Mouse (Mus musculus): ENCODE data around the gene Fgd2.
"Not testable (repeated sequence)": the region's sequence is repeated elsewhere in the genome, so short reads cannot be mapped to it uniquely, and the experiment has no call there.

Gene Fgd2

GRCm38 (mm10) chr17:29337979-29338823 lies 22.5 kb upstream of the Fgd2 start:
- peak; percentile 73 for DNase-seq

- peak; percentile 29 for DNase-seq
Measured at GRCm38 (mm10) chr17:29339170-29339768, 21.4 kb upstream of the Fgd2 start.

GRCm38 (mm10) chr17:29340406-29341261 lies 20.1 kb upstream of the Fgd2 start:
- DNase-seq, result no peak

- DNase-seq, result peak; percentile 69
Measured at GRCm38 (mm10) chr17:29341591-29342003, 19.1 kb upstream of the Fgd2 start.

GRCm38 (mm10) chr17:29342010-29342910 lies 18.5 kb upstream of the Fgd2 start:
- DNase-seq, result no peak

- DNase-seq, result no peak
Measured at GRCm38 (mm10) chr17:29343241-29343640, 17.5 kb upstream of the Fgd2 start.

GRCm38 (mm10) chr17:29345272-29345671 lies 15.4 kb upstream of the Fgd2 start:
- no peak for DNase-seq

- peak; percentile 39 for DNase-seq
Measured at GRCm38 (mm10) chr17:29346496-29347125, 14.1 kb upstream of the Fgd2 start.

GRCm38 (mm10) chr17:29347126-29347644 lies 13.5 kb upstream of the Fgd2 start:
- DNase-seq, result peak; percentile 69

GRCm38 (mm10) chr17:29347645-29348256 lies 13.0 kb upstream of the Fgd2 start, which contains the start of gene Mtch1:
Mtch1 (minus strand) TSS chr17:29347934.
- peak; percentile 100 for DNase-seq

- DNase-seq, result no peak
Measured at GRCm38 (mm10) chr17:29348996-29349395, 11.7 kb upstream of the Fgd2 start.

GRCm38 (mm10) chr17:29351056-29351455 lies 9.7 kb upstream of the Fgd2 start:
- DNase-seq, result not testable (repeated sequence)

- no peak for DNase-seq
Measured at GRCm38 (mm10) chr17:29355461-29355840, 5.3 kb upstream of the Fgd2 start.

- no peak for DNase-seq
Measured at GRCm38 (mm10) chr17:29355841-29356478, 4.8 kb upstream of the Fgd2 start.

GRCm38 (mm10) chr17:29356479-29356856 lies 4.2 kb upstream of the Fgd2 start:
- DNase-seq, result no peak

GRCm38 (mm10) chr17:29356882-29357281 lies 3.8 kb upstream of the Fgd2 start:
- no peak for DNase-seq

GRCm38 (mm10) chr17:29358928-29359327 lies 1.8 kb upstream of the Fgd2 start:
- DNase-seq, result no peak

- DNase-seq, result peak; percentile 63
Measured at GRCm38 (mm10) chr17:29361982-29362691, 1.4 kb downstream of the Fgd2 start.

GRCm38 (mm10) chr17:29363109-29363508 lies 2.4 kb downstream of the Fgd2 start:
- DNase-seq, result no peak

GRCm38 (mm10) chr17:29365105-29365621 lies 4.4 kb downstream of the Fgd2 start:
- peak; percentile 45 for DNase-seq

Data from thymus, postnatal 14 days (tissue).